In the genomic region with DNA sequence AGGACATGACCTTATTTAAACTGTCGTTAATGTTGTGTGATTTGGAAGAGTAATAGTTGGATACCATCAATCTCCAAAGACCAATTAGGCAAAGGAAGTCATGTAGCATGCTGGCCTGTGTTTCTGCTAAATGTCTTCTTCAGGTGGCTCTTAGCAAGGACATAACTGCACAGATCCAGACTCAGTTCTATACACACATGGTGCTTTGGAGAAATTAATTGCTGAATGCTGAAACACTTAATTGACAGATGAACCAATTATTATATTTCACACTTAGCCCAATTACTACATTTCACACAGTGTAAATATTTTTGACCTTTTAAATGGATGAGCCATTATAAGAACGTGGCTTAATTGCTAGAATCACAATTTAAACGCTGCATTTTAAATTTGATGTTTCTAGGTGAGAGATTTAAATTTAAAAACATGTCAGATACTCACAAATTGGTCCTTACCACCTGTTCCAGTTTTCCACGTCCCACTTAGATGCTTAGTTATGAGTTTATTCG, we compare ENCODE assay signal across 18 mouse cellular contexts.
"Had no signal": no experiment of that assay in that cellular context is flagged by ENCODE, and none has a peak within 500 bp of the region (broad histone marks: within the 10 kb centered on the region; RNA-seq: fewer than 3 reads in every experiment).

No protein-coding gene starts in this region.

- H3K9me3 ChIP-seq: midbrain, embryonic 10.5 days; midbrain, embryonic 12.5 days; neural tube, embryonic 13.5 days; neural tube, embryonic 15.5 days had no signal

- DNase-seq: lung, embryonic 14.5 days; lung, postnatal 10 days; lung, postnatal 4 days; midbrain, embryonic 14.5 days; retina, postnatal 1 day; right cerebral cortex, adult 18-20 months; right cerebral cortex, postnatal 25 days; right cerebral cortex, postnatal 4 days; spleen, adult 18-20 months; thymus, adult 18-20 months; thymus, postnatal 14 days; thymus, postnatal 36 days had no signal

- H3K4me1 ChIP-seq: midbrain, embryonic 10.5 days; midbrain, embryonic 12.5 days; neural tube, embryonic 13.5 days; neural tube, embryonic 15.5 days had no signal

- H3K9ac ChIP-seq: lung, embryonic 14.5 days; midbrain, embryonic 12.5 days; neural tube, embryonic 13.5 days; neural tube, embryonic 15.5 days had no signal

- H3K27ac ChIP-seq: midbrain, embryonic 10.5 days; midbrain, embryonic 12.5 days; neural tube, embryonic 13.5 days; neural tube, embryonic 15.5 days had no signal

- H3K27me3 ChIP-seq: midbrain, embryonic 12.5 days; neural tube, embryonic 13.5 days; neural tube, embryonic 15.5 days had no signal

- H3K4me3 ChIP-seq: midbrain, embryonic 10.5 days; midbrain, embryonic 12.5 days; myocyte; neural tube, embryonic 13.5 days; neural tube, embryonic 15.5 days had no signal

- H3K36me3 ChIP-seq: midbrain, embryonic 10.5 days; midbrain, embryonic 12.5 days; neural tube, embryonic 13.5 days; neural tube, embryonic 15.5 days had no signal

- H3K4me2 ChIP-seq: lung, embryonic 14.5 days; midbrain, embryonic 12.5 days; neural tube, embryonic 13.5 days; neural tube, embryonic 15.5 days had no signal

- ATAC-seq: midbrain, embryonic 16.5 days had no signal
